Mouse (Mus musculus) embryonic facial prominence, embryonic 12.5 days (tissue): Measurements from ENCODE around the gene Usp31. TPM values are rescaled to one million over a fixed set of nuclear protein-coding genes. Genes with fewer than 3 reads are reported as not detected.

ENCODE experiments used
- ATAC-seq: fragments of 200-750 bp; cut with Nextera tagmentation; 2 replicates; pipeline ENCODE4 v1.8.0; 2017; ENCODE audit not compliant: insufficient number of reproducible peaks, insufficient read depth, low FRiP score, low TSS enrichment
- H3K27ac ChIP-seq: fragments of 300-500 bp; sonication (generic); 2 replicates; pipeline ENCODE4 v1.5.1; 2016; ENCODE audit warnings: mild to moderate bottlenecking
- H3K27me3 ChIP-seq: fragments of 300-500 bp; sonication (generic); 2 replicates; pipeline ENCODE4 v1.6.1; 2016; ENCODE audit warnings: mild to moderate bottlenecking, moderate library complexity
- H3K36me3 ChIP-seq: fragments of 300-500 bp; sonication (generic); 2 replicates; pipeline ENCODE4 v1.6.1; 2016; ENCODE audit warnings: mild to moderate bottlenecking
- H3K4me1 ChIP-seq: fragments of 300-500 bp; sonication (generic); 2 replicates; pipeline ENCODE4 v1.6.1; 2016
- H3K4me2 ChIP-seq: fragments of 300-500 bp; sonication (generic); replicated peaks from 2 replicates; pipeline ENCODE4 v1.6.1; 2016; ENCODE audit warnings: mild to moderate bottlenecking, moderate library complexity
- H3K4me3 ChIP-seq: fragments of 300-500 bp; sonication (generic); 2 replicates; pipeline ENCODE4 v1.5.1; 2016; ENCODE audit warnings: mild to moderate bottlenecking
- H3K9ac ChIP-seq: fragments of 300-500 bp; sonication (generic); 2 replicates; pipeline ENCODE4 v1.6.1; 2016; ENCODE audit warnings: mild to moderate bottlenecking, moderate library complexity
- H3K9me3 ChIP-seq: fragments of 300-500 bp; sonication (generic); 2 replicates; pipeline ENCODE4 v1.6.1; 2016; ENCODE audit warnings: mild to moderate bottlenecking, moderate library complexity
- WGBS: fragments of 180-500 bp; shearing (Covaris S2); methylation state at CpG from one replicate; pipeline ENCODE4 v1.1.7; 2016; 5-methylcytosine and 5-hydroxymethylcytosine counted together
- polyA plus RNA-seq: library from polyadenylated mRNA; unstranded; fragments of >200 nt; fragmentation: Nextera tagmentation; extraction: Ambion mirVana; gene quantifications from 2 replicates; pipeline ENCODE4 v1.2.1, GENCODE M21; 2016

Usp31 gene
- polyA plus RNA-seq, 1 experiment from 2014 or later, result 2.3 TPM

DNA sequence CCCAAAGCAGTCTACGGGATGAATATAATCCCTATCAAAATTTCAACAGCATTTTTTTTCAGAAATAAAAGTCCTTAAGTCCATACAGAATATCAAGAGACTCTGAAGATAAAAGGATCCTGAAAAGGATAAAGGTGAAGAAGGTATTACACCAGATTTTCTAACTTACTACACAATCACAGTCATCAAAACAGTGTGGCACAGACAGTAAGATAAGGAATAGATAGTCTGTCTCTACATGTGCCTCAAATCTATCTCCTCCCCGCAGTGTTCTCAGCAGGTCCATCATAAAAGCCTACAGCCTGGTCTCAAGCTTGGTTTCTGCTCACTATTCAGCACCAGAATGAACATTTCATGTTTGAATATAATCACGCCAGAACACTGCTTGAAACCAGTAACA is 6.6 kb downstream of the Usp31 start:
- H3K27me3 ChIP-seq, result no peaks in the 10 kb centered on the region
- no peak overlapping the region for H3K4me2 ChIP-seq
- no peak overlapping the region for H3K9ac ChIP-seq
- ATAC-seq, result no peak
- no peaks in the 10 kb centered on the region; the same call in 1 of the 2 replicates for H3K36me3 ChIP-seq
- no peaks in the 10 kb centered on the region for H3K9me3 ChIP-seq
- no peak overlapping the region for H3K4me3 ChIP-seq
- H3K4me1 ChIP-seq, result peaks cover 21% of the 10 kb centered on the region
- 93% methylated on average over 3 of the region's 3 CpGs for WGBS
- H3K27ac ChIP-seq, result no peak overlapping the region

DNA sequence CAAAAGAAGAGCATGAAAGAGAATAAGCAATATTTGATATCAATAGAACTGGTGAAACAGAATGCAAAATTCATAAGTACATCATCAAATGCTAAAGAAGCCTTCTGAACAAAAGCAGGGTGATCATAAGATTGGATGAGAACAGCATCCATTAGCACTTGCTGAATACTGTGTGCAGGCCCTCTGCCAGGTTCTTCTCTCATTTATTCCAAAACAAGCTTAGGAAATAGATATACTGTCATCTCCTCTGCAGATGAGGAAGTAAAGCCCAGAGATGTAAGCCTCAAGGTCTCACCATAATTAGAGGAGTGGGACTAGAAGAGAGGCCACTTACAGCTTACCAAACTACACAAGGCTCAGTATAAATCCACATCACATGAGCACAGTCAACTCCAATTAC is 7.8 kb downstream of the Usp31 start:
- ATAC-seq, result no peak
- no peaks in the 10 kb centered on the region for H3K27me3 ChIP-seq
- H3K36me3 ChIP-seq, result no peaks in the 10 kb centered on the region; the same call in 1 of the 2 replicates
- no peak overlapping the region for H3K4me2 ChIP-seq
- no peaks in the 10 kb centered on the region for H3K9me3 ChIP-seq
- H3K4me3 ChIP-seq, result no peak overlapping the region
- no peak overlapping the region for H3K27ac ChIP-seq
- H3K9ac ChIP-seq, result no peak overlapping the region
- peaks cover 13% of the 10 kb centered on the region for H3K4me1 ChIP-seq

DNA sequence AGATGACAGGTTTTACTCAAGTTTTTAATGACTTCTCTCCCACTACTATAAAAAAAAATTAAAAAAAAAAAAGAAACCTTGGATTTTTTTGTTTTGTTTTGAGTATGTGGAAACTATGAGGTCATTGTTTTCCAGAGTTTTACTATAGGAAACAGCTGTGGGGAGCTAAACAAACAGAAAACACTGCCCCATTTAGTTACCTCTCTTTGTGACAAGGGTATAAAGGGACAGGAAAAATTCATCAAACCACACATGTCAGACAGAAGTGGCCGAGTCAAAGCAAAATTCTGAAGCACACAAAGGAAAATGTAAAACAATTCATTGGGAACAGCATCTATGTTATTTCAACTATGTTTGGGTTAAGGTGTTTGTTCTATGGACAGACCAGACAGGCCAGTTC is 9.5 kb downstream of the Usp31 start:
- no peak overlapping the region for H3K4me3 ChIP-seq
- H3K4me2 ChIP-seq, result no peak overlapping the region
- no peaks in the 10 kb centered on the region for H3K27me3 ChIP-seq
- H3K27ac ChIP-seq, result no peak overlapping the region
- H3K4me1 ChIP-seq, result peaks cover 7% of the 10 kb centered on the region
- 36% methylated on average over 1 of the region's 1 CpGs for WGBS
- H3K9ac ChIP-seq, result no peak overlapping the region
- no peaks in the 10 kb centered on the region; the same call in 1 of the 2 replicates for H3K36me3 ChIP-seq
- no peaks in the 10 kb centered on the region for H3K9me3 ChIP-seq
- ATAC-seq, result no peak

DNA sequence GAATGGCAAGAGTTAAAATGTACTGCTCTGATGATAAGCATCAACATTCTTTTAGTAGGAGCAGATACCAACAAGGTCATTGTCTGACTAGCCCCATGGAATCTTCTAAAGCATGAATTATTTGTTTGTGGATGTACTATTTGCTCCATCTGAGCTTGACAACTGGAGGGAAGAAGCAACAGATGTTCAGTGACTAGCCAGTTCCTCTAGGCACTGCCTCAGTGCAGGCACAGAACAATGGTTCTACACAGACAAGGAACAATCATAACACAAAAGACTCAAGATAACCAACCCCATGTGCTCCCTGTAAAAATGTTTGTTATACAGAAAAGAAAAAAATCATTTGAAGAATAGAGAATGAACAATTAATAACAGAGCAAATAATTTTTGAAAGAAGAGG is 9.9 kb downstream of the Usp31 start:
- no peak overlapping the region for H3K4me3 ChIP-seq
- no peaks in the 10 kb centered on the region for H3K27me3 ChIP-seq
- H3K4me1 ChIP-seq, result peaks cover 7% of the 10 kb centered on the region
- no peak overlapping the region for H3K4me2 ChIP-seq
- ATAC-seq, result no peak
- H3K27ac ChIP-seq, result no peak overlapping the region
- H3K36me3 ChIP-seq, result no peaks in the 10 kb centered on the region; the same call in 1 of the 2 replicates
- no peak overlapping the region for H3K9ac ChIP-seq
- H3K9me3 ChIP-seq, result no peaks in the 10 kb centered on the region

DNA sequence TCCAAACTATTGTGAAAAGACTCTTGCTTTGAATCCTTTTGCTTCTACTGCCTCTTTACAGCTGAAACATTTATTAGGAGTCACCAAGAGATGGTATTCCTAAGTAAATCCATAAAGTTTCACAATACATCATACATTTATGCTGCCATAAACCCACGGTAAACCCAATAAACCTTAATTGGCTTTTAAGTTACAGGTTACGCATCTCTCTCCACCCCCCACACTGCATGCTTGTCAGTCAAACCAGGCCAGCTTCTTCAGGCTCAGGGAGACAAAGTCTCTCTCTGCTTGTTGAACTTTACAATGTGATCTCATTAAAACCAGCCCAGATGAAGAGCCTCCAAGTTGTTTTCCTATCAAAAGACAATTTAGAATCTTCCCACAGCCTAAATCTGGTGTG is 15.2 kb downstream of the Usp31 start:
- Histone ChIP-seq H3K27me3 (no peaks in the 10 kb centered on the region), H3K4me3 (no peak overlapping the region), H3K27ac (no peak overlapping the region), H3K9me3 (no peaks in the 10 kb centered on the region), H3K4me1 (no peaks in the 10 kb centered on the region), H3K9ac (no peak overlapping the region), H3K36me3 (no peaks in the 10 kb centered on the region), H3K4me2 (no peak overlapping the region)
- ATAC-seq, result no peak
- 65% methylated on average over 2 of the region's 2 CpGs for WGBS

DNA sequence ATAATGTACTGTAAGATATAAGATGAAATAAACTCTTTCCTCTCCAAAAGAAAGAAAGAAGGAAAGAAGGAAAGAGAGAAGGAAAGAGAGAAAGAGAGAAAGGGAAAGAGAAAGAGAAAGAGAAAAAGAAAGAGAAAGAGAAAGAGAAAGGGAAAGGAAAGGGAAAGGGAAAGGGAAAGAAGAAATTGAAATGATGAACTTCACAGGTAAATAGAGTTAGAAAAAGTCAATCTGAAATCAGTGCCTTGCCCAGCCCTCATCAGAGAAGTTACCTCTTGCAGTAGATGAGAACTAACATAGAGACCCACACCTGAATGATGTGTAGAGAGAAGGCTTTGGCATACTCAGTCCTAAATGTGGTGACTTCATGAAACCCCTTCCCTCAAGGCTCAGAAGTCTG is 17.7 kb downstream of the Usp31 start:
- H3K9ac ChIP-seq, result no peak overlapping the region
- H3K9me3 ChIP-seq, result no peaks in the 10 kb centered on the region
- no peak overlapping the region for H3K4me3 ChIP-seq
- H3K27me3 ChIP-seq, result no peaks in the 10 kb centered on the region
- ATAC-seq, result no peak
- H3K27ac ChIP-seq, result no peak overlapping the region
- H3K4me2 ChIP-seq, result no peak overlapping the region
- H3K4me1 ChIP-seq, result no peaks in the 10 kb centered on the region
- H3K36me3 ChIP-seq, result no peaks in the 10 kb centered on the region

DNA sequence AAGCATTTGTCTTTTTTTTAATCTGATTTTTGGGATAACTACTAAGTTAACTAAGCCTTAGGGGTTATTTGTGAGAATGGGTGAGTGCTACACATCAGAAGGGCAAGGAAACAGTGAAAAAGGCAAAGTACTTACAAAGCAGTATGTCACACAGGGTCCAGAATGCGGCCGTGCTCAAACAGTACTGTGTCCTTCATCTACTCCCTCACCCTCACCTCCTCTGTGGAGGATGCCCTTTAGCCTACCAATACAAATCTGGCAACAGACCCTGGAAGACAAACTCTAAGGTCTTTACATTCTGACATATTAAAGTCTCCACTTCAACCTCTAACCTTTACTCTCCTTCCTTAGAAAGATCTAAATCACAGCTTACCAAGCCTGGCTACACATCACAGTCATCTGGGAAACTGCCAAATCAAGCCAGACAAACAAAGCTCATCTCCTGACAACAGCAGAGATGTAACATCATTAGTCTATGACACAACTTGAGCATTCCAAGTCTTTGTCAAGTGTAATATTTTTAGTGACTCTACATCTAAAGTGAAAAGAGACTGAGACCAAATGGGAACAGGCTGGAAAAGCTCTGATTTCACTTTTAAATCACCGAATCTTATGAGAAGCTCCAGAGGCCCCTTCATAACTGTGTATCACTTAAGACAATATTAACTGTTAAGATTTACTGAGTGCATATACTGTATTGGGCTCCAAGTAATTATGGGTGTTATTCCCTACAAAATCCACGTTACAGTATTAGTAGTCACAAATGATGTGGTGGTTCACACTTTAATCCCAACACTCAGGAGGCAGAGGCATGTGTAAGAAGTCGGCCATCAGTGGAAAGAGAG is 21.7 kb downstream of the Usp31 start:
- no peak overlapping the region for H3K4me3 ChIP-seq
- H3K4me1 ChIP-seq, result no peaks in the 10 kb centered on the region
- no peak overlapping the region for H3K4me2 ChIP-seq
- H3K9me3 ChIP-seq, result no peaks in the 10 kb centered on the region
- no peaks in the 10 kb centered on the region for H3K36me3 ChIP-seq
- no peaks in the 10 kb centered on the region for H3K27me3 ChIP-seq
- WGBS, result 88% methylated on average over 5 of the region's 5 CpGs
- H3K27ac ChIP-seq, result no peak overlapping the region
- H3K9ac ChIP-seq, result no peak overlapping the region
- no peak for ATAC-seq

DNA sequence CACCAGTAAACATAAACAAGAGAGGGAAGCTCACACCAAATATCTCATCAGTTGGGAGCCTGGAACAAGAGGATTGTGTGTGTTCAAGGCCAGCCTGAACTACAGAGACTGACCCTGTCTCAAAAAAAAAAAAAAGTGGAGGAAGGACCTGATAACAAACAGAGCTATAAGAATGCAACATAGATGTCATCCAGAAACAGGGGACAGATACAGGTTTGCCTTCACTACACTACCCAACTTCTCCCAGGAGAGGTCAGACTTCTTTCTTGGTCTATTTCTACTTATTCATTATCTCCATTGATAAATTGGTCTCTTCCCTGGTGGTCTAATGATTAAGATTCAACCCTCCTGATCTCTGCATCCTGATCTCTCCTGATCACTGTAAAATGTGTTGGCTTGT is 25.9 kb downstream of the Usp31 start:
- Histone ChIP-seq H3K4me3 (no peak overlapping the region), H3K9me3 (no peaks in the 10 kb centered on the region), H3K27me3 (no peaks in the 10 kb centered on the region), H3K4me1 (no peaks in the 10 kb centered on the region), H3K36me3 (no peaks in the 10 kb centered on the region), H3K9ac (no peak overlapping the region), H3K4me2 (no peak overlapping the region), H3K27ac (no peak overlapping the region)
- ATAC-seq, result no peak

DNA sequence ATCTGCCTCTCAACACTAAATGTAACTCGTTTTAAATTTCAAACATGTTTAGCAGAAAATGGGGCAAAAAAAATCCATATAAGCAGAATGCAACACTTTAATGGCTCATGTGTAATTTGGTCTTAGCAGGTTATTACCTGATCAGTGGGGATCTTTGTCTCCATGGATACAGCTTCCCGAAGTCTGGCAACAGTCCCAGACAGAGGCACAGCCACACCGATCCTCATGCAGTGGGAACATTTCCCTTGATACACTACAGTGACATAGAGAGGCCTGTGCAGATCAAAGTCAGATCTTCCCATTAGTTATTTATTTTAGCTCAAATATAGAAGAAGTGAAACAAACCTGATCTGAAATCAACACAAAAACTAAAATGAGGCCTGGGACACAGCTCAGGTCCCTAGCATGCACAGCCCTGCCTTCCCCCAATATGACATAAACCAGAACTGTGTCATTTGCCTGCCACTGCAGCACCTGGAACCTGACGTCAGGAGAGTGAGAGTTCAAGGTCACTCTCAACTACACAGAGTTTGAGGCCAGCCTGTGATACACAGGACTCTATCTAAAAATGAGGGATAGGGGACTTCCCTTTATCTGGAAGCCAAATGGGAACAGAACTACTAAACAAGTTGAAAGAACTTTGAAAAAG is 29.8 kb downstream of the Usp31 start:
- WGBS, result 53% methylated on average over 4 of the region's 4 CpGs
- no peak for ATAC-seq
- no peaks in the 10 kb centered on the region for H3K36me3 ChIP-seq

DNA sequence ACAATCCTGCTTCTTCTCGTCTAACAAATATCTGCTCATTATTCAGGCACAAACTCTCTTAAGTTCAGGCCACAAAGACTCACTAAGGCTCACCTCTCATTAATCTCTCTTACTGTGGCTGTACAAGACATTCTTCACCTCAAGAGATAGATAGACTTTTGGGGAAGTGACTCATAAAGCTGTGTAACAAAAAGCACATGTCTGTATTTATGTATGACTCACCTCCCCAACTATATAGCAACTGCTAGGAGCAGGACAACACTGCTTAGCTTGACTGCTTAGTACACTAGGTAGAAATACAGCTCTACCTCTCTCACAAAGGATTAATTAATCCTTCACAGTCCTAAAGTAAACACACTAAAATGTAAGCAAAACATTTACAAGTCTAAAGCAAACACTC is 46.3 kb downstream of the Usp31 start:
- no peak overlapping the region for H3K4me2 ChIP-seq
- H3K9ac ChIP-seq, result no peak overlapping the region
- H3K27ac ChIP-seq, result no peak overlapping the region
- H3K4me3 ChIP-seq, result no peak overlapping the region
- no peak for ATAC-seq
- no peaks in the 10 kb centered on the region for H3K4me1 ChIP-seq
- WGBS, result 83% methylated on average over 1 of the region's 1 CpGs
- peaks cover 41% of the 10 kb centered on the region for H3K36me3 ChIP-seq
- no peaks in the 10 kb centered on the region for H3K9me3 ChIP-seq
- H3K27me3 ChIP-seq, result no peaks in the 10 kb centered on the region

More for the DNA sequence above, 29.8 kb downstream of the Usp31 start:
- no peak overlapping the region for H3K4me3 ChIP-seq
- H3K27ac ChIP-seq, result peak overlapping the region; percentile 46; the same call in 1 of the 2 replicates
- no peaks in the 10 kb centered on the region for H3K4me1 ChIP-seq
- no peaks in the 10 kb centered on the region for H3K27me3 ChIP-seq
- no peak overlapping the region for H3K4me2 ChIP-seq
- no peaks in the 10 kb centered on the region for H3K9me3 ChIP-seq
- H3K9ac ChIP-seq, result no peak overlapping the region

DNA sequence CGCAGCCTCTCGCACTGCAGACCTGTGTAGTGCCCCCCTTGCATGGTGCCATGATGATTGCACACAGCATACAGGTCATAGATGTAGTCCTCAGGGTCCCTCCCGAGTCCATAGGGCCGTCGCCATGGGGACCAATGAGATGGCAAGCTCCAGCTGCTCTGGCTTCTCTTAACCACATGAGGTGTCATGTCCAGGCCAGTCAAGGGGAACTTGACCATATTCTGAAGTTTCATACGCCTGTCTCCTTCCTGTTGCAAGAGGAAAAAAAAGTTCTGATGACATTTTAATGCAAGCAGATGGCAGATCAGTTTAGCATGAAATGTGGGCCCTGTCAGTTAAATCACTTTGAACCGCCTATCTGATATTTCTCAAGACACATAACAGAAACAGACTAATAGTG is 48.2 kb downstream of the Usp31 start:
- no peaks in the 10 kb centered on the region for H3K27me3 ChIP-seq
- H3K9ac ChIP-seq, result no peak overlapping the region
- H3K4me2 ChIP-seq, result no peak overlapping the region
- no peak overlapping the region for H3K27ac ChIP-seq
- 89% methylated on average over 7 of the region's 7 CpGs for WGBS
- ATAC-seq, result no peak
- H3K9me3 ChIP-seq, result no peaks in the 10 kb centered on the region
- H3K36me3 ChIP-seq, result peaks cover 40% of the 10 kb centered on the region
- no peaks in the 10 kb centered on the region for H3K4me1 ChIP-seq
- no peak overlapping the region for H3K4me3 ChIP-seq

DNA sequence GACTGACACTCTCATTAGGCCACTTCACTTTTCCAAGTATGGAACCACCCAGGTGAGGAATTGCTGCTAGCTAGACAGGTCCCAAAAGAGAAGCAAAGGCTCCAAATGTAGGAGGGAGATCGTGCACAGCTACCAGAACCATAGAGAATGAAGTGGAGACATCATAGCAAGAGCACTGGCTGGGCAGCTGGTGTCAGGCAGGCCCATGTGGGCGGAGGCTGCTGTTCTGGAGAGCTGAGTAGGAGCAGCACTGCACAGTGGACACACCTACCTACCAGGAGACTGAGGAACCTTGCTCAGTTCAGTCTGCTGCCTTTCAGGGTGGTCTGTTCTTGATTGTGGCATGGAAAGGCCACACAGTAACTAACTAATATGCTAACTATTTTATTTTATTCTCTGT is 52.4 kb downstream of the Usp31 start:
- no peak overlapping the region for H3K4me2 ChIP-seq
- WGBS, result 94% methylated on average over 2 of the region's 2 CpGs
- ATAC-seq, result no peak
- no peaks in the 10 kb centered on the region for H3K27me3 ChIP-seq
- H3K27ac ChIP-seq, result no peak overlapping the region
- peaks cover 37% of the 10 kb centered on the region for H3K36me3 ChIP-seq
- no peak overlapping the region for H3K4me3 ChIP-seq
- no peaks in the 10 kb centered on the region for H3K9me3 ChIP-seq
- H3K9ac ChIP-seq, result no peak overlapping the region
- no peaks in the 10 kb centered on the region for H3K4me1 ChIP-seq
